Mouse (Mus musculus): Measurements from ENCODE around the gene Actr8.

Gene Actr8

GRCm38 (mm10) chr14:30039413-30039812, 61.3 kb downstream of the Actr8 start:
- no peak for DNase-seq (ENCODE audit: low spot score in 2 of 2)

GRCm38 (mm10) chr14:30041836-30042235, 63.7 kb downstream of the Actr8 start:
- DNase-seq (ENCODE audit: low spot score in 2 of 2), result no peak

GRCm38 (mm10) chr14:30043356-30043940, 65.3 kb downstream of the Actr8 start:
- no peak for DNase-seq (ENCODE audit: low spot score in 2 of 2)

- no peak for DNase-seq (ENCODE audit: low spot score in 2 of 2)
Measured at GRCm38 (mm10) chr14:30045239-30045638, 67.1 kb downstream of the Actr8 start.

- no peak for DNase-seq (ENCODE audit: low spot score in 2 of 2)
Measured at GRCm38 (mm10) chr14:30045704-30046220, 67.6 kb downstream of the Actr8 start.

GRCm38 (mm10) chr14:30046976-30047375, 68.8 kb downstream of the Actr8 start:
- no peak for DNase-seq (ENCODE audit: low spot score in 2 of 2)

GRCm38 (mm10) chr14:30048049-30048448, 69.9 kb downstream of the Actr8 start:
- no peak for DNase-seq (ENCODE audit: low spot score in 2 of 2)

- DNase-seq (ENCODE audit: low spot score in 2 of 2), result no peak
Measured at GRCm38 (mm10) chr14:30050280-30050679, 72.1 kb downstream of the Actr8 start.

- DNase-seq (ENCODE audit: low spot score in 2 of 2), result no peak
Measured at GRCm38 (mm10) chr14:30054922-30055321, 76.8 kb downstream of the Actr8 start.
